Mouse (Mus musculus) ovary, postnatal 36 days (tissue): Measurements from ENCODE around the gene Msto1.
"Not testable (repeated sequence)": the region's sequence is repeated elsewhere in the genome, so short reads cannot be mapped to it uniquely, and the experiment has no call there.

Experiments
- DNase-seq: peaks from one replicate; pipeline ENCODE4 v3.0.0; 2022; ENCODE audit warnings: low spot score, mixed read lengths

Msto1 gene

GRCm38 (mm10) chr3:88913511-88914383 lies at the start of gene Msto1:
Msto1 (minus strand) TSS chr3:88913999.
- peak; percentile 91 for DNase-seq

GRCm38 (mm10) chr3:88963211-88963610 lies 49.4 kb upstream of the Msto1 start:
- not testable (repeated sequence) for DNase-seq

GRCm38 (mm10) chr3:88953736-88954135 lies 39.9 kb upstream of the Msto1 start:
- no peak for DNase-seq

GRCm38 (mm10) chr3:88953246-88953645 lies 39.4 kb upstream of the Msto1 start:
- no peak for DNase-seq

- no peak for DNase-seq
Measured at GRCm38 (mm10) chr3:88951327-88951800, 37.6 kb upstream of the Msto1 start.

GRCm38 (mm10) chr3:88950576-88951326 lies 37.0 kb upstream of the Msto1 start, which contains the start of the genes Ash1l and Dap3:
Ash1l (plus strand) TSS chr3:88950622.
Dap3 (minus strand) TSS chr3:88951181.
- DNase-seq, result no peak

GRCm38 (mm10) chr3:88949786-88950575 lies 36.2 kb upstream of the Msto1 start:
- peak; percentile 93 for DNase-seq

- DNase-seq, result no peak
Measured at GRCm38 (mm10) chr3:88944109-88944508, 30.3 kb upstream of the Msto1 start.

- no peak for DNase-seq
Measured at GRCm38 (mm10) chr3:88942316-88942880, 28.6 kb upstream of the Msto1 start.

- no peak for DNase-seq
Measured at GRCm38 (mm10) chr3:88939749-88940148, 25.9 kb upstream of the Msto1 start.

- no peak for DNase-seq
Measured at GRCm38 (mm10) chr3:88939071-88939470, 25.3 kb upstream of the Msto1 start.

- no peak for DNase-seq
Measured at GRCm38 (mm10) chr3:88929501-88929900, 15.7 kb upstream of the Msto1 start.

- DNase-seq, result no peak
Measured at GRCm38 (mm10) chr3:88925651-88926050, 11.9 kb upstream of the Msto1 start.

GRCm38 (mm10) chr3:88923989-88924591 lies 10.3 kb upstream of the Msto1 start:
- peak; percentile 45 for DNase-seq

GRCm38 (mm10) chr3:88921411-88921810 lies 7.6 kb upstream of the Msto1 start:
- DNase-seq, result no peak

GRCm38 (mm10) chr3:88918981-88919380 lies 5.2 kb upstream of the Msto1 start:
- no peak for DNase-seq

GRCm38 (mm10) chr3:88914384-88914810 lies 598 bp upstream of the Msto1 start:
- no peak for DNase-seq

- DNase-seq, result no peak
Measured at GRCm38 (mm10) chr3:88912585-88912984, 1.2 kb downstream of the Msto1 start.

- no peak for DNase-seq
Measured at GRCm38 (mm10) chr3:88906393-88907159, 7.2 kb downstream of the Msto1 start.

GRCm38 (mm10) chr3:88905741-88906140 lies 8.1 kb downstream of the Msto1 start:
- no peak for DNase-seq
